Mouse (Mus musculus): Measurements from ENCODE around the gene Timm22.

Gene Timm22

DNA sequence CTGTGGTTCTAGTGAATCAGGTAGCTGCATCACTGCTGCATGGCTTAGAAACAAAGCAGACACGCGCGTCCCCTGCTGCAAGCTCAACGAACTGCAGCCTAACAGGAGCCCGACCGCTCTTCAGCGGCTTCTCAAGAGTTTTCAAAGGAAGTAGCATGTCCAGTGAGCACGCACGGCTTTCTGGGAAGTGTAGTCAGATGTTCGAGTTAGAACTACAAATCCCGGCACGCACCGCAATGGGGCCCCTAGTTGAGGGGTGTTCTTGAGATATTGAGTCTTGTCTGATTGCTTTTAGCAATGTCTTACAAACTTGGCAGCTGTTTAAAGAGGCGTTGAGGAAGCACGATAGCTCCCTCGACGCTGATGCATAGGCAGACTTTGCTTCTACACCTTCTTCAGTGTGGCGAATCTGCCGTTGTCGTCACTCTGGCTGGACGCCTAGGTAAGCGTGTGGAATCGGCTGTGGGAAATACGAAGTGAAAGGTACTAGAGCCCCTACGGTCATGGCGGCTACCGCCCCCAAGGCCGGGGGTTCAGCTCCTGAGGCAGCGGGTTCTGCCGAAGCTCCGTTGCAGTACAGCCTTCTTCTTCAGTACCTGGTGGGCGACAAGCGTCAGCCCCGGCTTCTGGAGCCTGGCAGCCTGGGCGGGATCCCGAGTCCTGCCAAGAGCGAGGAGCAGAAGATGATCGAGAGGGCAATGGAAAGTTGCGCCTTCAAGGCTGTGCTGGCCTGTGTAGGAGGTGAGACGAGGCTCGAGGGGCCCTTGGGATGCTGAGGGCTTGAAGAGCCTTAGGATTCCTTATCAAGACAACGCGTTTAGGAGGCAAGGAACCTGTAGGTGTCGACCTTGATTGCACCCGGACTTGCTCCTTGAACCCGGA lies at the start of gene Timm22:
TSS of gene Timm22 (plus strand) at position 251 of the 882 bp plus-strand sequence.
- peak; percentile 94 for DNase-seq

DNA sequence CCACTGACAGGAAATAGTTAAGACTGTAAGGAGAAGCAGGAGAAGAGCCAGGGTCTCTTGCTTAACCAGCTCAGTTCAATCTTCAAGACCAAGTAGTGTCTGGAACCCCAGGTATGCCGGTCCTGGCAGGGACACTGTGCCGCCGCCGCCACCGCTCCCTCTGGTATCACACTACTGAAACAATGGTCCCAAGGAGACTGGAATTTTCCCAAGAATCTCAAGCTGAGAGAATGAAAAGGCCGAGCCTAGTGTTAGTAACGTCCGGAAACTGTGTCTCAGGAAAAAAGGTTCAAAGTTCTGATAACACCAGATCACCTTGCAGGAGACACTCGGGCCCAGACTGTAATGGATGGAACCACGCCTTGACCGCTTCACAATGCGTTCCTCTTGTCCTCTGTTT lies 49.3 kb upstream of the Timm22 start:
- no peak for DNase-seq

DNA sequence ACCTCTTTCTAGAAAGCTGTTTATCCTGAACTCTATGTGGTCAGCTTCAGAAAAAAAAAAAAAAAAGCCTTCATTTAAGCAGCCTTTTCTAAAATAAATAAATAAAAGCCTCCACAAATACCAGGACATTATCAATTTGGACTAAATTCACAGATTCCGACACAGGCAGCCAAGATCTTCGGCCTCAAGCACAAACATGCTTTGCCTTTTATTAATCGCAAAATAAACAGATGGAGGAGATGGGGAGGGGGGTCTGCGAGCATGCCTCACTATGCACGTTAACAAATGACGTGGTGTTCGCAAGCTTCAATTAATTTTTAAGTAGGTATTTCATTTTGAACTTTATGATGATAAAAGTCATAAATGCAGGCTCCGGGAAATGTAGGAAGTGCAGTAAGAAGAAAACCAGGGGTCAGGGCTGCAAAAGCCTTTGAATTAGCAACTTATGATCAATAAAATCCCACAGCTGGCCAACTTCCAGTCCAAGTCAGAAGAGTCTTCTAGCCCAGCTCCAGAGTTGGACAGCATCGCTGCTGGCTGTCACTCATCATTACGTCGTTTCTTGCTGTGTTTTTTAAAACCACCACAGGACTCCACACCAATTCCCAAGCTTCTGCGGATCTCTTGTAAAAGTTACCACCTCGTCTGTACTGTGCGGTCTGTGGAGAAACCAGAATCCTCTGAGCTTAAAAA lies 48.0 kb upstream of the Timm22 start:
- DNase-seq: no peak

DNA sequence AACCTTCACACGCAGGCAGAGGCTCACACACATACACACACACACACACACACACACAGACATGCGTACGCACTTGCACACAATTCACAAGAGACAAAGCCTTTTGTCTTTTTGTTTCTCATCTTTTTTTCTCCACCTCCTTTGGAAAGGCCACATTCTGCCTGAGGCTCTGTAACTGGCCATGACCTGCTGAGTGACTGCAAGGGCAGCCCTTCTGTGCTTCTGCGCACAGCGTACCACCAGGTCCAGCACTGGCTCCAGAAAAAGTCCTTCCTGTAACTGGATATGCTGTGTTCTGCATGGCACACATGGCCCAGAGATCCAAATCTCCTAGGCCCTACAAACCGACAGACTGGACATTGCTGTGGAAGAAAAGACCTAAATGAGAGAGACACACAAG lies 46.5 kb upstream of the Timm22 start:
- DNase-seq: no peak

DNA sequence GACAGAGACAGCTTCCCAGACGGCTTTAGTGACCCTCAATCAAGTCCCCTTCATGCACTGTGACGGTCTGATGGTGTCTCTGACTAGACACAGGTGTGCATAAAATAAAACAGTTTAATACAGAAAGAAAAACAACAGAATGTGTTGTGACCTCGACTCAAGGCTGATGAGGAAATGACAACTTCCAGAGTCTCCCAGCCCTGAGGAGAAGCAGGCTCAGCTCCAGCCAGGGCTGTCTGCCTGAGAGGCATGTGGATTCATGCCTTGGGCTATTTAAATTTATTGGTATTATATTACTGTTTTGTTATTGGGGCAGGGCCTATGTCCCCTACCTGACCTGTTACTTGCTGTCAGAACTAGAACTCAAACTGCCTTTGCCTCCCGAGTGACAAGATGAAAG lies 45.3 kb upstream of the Timm22 start:
- no peak for DNase-seq

DNA sequence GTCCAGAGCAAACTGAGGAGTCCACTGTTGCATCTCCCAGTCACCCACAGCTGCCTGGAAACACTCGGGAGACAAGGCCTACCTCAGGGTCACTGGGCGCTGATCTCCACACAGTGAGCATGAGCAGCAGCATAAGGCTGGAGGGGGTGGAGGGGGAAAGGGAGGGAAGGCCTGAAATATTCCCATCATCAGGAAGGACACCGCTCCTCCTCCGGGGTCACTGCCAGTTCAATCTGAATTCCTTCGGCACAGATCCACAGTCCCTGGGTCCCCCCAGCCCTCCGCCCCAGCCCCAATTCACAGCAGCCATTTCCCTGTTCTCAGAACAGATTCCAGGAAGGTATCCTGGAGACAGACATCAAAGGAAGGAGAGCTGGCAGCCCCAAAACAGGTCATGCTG lies 43.6 kb upstream of the Timm22 start:
- DNase-seq: no peak

DNA sequence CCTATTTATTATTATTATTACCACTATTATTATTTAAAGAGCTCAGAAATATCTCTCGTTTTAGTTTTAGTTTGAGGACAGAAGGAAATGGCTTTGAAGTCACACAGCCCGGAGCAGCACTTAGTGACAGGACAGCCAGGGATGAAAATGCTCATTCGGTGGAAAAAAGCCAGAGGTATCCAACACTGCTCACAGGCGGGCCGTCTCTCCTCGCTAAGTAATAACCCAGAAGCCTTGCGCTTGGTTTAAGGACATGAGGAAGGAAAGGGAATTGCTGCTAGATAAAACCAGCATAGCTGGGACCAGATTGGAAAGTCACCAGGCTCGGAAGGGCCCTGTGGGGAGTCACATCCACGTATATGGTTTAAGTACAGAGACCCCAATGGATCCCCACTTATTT lies 43.1 kb upstream of the Timm22 start:
- no peak for DNase-seq

DNA sequence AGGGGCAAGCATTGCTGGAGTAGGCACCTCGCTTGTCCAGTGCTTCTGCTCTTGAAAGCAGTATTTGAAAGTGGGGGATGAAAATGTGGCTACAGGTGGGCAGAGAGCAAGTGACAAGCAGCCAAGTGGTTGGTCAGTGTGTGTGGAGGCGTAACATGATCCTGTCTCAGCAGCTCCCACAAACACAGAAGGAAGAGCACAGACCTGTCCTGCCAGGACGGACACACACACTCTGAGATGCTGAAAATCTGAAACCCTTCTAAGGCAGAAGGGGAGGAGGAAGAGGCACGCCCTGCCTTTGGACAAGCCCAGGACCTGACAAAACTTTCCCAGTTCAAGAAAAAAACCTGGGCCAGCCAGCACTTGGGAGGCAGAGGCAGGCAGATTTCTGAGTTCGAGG lies 42.7 kb upstream of the Timm22 start:
- DNase-seq: no peak

DNA sequence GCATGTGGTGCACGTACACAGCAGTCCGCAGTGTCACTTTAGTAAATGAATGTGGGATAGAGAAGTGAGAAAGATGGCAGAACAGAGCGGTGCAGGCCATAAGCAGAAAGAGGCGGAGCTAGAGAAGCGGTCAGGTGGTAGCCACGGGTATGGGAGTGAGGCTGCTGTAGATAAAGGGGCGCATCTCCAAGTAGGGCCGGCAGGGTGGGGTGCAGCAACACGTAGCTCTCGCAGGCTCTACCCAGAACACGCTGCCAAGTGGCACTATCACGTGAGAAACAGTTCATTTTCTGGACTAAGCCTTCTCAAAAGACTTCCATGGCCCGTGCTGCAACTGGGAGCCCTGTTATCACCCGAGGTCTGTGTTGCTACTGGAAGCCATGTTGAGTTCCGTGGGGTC lies 40.0 kb upstream of the Timm22 start:
- no peak for DNase-seq

DNA sequence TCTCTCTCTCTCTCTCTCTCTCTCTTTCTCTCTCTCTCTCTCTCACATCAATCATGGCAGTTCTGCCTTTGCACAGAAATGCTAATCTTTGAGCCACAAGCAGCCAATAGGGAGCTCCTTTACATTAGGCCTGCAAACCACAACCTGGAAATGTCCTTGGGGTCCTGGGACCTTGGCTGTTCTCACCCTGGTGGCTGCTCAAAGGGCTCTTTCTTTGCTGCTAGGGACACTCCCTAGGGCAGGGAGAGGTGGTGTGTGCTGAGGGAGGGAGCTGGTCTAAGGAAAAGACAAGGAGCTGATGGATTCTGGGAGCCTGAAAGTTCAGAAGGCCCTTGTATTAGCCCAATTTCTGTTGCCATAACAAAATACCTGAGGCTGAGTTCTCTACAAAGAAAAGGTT lies 36.3 kb upstream of the Timm22 start:
- DNase-seq: no peak

DNA sequence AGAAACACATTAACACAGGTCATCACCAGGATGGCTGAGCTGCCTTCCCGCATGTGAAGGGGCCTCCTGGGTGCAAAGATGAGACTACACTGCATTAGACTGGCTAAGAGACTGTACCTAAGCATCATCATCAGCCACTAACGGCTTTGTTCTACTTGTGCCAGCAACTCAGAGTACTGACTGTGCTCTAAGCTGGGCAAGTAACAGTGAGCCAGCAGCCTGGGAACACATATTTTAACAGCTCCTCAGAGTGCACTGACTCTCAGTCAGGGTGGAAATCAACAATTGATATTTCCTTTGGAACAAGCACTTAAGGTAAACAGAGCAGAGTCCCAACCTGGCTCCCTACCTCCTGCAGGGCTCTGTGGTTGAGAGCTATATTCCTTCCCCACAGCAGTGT lies 34.6 kb upstream of the Timm22 start:
- no peak for DNase-seq

DNA sequence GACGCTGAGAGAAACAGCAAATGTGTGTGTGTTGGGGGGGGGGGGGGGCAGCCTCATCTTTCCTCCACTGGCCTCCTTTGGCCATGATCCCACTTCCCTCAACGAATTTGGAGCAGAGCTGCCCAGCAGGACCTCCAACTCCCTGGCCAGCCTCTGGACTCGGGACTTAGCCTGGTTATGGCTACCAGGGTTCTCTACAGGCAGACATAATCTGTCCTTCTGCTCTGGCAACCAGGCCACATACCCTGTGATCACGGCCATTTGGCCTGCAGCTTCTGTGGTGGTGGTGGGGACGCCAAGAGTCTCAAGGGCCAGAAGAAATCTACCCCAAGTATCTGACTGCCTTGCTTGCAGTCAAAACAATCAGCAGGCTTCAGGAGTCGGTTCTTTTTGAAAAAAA lies 34.2 kb upstream of the Timm22 start:
- no peak for DNase-seq

DNA sequence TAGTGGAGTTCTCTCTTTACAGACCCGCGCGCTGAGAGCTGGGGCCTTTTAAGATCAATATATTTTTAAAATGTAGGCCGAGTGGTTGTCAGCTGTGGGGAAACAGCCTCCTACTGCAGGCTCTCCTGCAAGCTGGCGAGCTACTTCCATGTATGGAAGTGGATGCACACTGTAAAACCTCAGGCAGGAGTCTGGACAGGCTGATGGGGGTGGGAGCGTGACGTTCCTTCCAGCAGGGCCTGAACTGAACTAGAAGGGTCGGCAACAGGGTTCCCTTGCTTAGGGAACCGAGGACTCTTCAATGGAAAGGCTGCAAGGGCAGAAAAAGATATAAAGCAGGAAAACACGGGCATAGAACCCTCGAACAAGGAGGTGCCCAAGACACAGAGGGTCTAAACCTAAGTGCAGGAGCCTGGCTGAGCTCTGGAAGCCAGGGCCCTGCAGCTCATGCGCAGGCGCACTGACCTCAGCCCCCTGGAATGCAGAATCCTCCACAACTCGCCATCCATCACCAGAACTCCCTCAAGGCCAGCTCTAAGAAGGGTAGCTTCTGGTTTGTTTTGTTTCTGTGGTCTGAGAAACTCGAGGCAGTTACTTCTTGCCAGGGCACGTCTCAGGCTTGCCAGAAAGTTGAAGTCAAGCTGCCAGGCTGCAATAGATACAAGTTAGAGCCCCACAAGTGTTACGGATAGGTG lies 32.1 kb upstream of the Timm22 start:
- DNase-seq: peak; percentile 48

DNA sequence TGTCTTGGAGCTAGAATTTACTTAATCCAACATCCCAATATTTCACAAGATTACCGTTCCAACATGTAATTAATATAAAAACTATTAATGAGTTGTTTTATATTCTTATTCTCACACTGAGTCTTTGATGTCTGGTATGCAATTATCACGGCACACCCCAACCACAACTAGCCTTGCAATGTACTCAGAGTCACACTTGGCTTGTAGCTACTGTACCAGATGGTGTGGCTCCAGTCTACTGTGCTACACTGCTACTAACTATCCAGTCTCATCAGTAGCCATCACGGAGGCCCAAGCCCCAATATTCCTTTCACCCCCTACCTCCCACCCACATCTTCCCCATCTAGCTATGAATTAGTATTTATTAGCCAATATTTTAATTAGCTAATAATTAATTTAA lies 30.3 kb upstream of the Timm22 start:
- no peak for DNase-seq

DNA sequence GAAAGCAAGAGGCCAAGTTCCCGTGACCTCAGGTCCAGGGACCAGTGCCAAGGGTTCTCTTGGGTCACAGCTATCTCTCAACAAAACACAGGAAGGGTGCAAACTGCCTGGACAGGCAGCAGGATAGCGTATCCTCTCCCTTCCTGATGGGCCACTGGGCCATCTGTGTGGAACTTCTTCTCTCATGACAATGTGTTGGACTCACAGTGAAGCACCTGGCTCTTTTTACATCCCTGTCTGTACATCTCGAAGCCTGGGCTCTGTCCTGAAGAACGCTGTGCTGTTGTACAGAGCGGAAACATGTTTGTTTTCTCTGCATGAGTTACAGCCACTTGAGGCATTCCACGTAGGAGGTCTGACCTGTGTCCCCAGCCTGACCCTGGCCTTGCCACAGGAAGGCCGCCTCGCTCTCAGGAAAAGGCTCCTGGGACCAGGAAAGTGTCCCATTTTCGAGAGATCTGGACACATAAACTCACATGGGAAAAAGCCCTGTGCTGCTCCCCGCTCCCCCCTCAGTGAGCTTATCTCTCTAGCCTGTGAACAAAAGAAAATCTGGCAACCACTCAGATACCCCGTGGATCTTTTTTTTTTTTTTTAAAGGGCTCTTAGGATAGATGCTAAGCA lies 26.7 kb upstream of the Timm22 start:
- no peak for DNase-seq

DNA sequence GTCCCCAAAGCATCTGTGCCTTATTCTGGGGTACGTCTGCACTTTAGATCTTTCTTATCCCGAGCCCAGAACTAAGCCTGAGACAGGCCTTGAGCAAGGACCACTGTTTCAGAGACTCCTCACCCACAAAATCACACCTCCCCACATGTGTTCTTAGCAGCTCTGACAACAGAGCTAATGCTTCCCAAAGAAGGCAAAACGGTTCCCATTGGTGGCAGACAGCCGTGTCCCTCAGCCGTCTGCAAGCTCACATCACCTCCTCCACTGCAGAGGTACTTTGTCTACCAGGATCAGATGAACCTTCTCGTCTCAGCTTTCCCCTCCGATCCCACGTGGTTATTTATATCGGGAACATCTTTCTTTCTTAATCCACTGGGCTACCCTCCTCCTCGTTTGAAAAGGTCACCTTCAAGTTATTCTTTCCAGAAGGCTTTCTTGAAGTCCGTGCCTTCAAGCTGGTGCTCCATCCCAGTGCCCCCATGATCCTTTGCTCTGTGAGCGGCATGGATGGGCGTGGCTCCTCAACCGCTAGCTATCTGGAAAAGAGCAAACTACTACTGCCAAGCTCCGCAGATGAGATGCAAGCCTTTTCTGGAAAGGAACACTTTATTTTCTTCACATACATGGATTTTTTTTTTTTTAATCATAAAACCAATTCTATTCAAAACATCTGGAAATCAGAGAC lies 25.4 kb upstream of the Timm22 start:
- no peak for DNase-seq

DNA sequence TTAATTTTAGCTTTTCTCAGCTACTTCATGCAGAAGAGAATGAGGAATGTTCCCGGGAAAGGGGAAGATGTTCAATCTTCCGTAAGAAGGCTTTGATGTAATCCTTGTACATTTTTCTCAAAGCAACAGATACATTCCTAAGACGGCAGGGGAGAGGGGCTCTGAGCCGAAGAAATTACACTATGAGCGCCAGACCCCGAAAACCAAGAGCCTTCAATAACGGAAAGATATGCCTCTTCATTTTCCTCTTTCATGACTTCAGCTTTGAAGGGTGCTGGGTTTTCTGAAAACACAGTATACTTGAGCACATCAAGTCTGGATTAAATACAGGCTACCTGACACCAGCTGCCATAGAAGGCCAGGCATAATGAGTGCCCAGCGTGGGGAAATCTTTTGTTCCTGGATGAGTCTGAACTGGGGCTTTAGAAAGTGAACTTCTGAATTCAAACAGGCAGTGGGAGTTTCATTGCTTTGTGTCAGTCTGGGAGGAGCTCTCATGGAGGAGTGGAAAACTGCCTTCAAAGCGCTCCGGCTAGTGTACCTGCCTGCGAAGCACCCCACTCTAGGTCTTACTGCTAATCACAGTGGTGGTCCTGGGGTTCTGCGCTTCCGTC lies 23.9 kb upstream of the Timm22 start:
- no peak for DNase-seq

DNA sequence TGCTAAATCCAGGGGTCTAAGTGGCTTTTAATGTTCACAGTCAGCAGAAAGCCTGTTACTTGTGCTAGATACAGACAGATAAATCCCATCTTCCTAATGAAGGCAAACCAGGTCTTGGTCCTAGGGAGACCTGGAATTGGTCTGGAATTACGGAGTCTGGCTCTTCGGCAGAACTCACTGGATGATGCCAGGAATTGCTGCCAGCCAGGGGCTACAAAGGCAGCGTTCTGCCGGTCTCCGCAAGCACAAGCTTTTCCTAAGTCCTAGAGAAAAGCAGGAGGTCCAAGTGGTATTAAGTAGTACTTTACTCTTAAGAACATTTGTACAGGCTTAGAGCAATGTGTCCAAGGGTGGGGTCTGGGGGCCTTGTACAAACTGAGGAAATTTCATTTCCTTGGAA lies 22.4 kb upstream of the Timm22 start:
- DNase-seq: no peak

DNA sequence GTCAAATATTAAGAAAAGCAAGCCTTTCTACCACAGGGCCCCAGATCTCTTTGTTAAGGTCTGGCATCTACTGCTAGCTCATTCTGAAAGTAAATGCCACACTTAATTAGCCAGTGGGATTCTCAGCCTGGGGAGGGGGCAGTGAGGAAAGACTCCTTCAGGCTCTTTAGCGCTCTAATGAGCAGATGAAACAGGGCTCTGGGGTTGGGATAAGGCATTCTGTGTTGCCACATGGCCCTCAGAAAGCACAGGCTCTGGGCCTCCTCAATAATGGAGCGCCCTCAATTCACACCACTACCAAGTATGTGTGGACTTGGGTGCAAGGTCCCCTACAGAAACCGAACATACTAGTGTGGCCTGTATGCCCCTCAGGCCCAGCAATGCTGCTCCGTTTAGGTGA lies 21.7 kb upstream of the Timm22 start:
- DNase-seq: no peak

DNA sequence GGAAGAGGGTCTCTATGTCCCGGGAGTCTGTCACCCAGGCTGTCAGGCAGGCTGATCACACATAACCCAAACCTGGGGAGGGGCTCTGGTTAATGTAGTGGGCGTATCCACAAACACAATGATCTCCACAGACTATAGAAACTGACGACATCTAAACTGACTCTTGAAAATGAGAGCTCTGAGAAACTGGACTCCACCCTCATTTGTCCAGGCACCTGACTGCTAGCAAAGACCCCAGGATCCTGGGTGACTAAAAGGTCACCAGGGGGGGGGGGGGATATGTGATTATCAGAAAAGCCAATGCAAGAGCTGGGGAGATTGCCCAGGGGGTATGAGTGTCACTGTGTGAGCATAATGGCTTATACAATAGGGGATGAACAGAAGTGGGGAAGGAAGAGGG lies 21.0 kb upstream of the Timm22 start:
- no peak for DNase-seq

DNA sequence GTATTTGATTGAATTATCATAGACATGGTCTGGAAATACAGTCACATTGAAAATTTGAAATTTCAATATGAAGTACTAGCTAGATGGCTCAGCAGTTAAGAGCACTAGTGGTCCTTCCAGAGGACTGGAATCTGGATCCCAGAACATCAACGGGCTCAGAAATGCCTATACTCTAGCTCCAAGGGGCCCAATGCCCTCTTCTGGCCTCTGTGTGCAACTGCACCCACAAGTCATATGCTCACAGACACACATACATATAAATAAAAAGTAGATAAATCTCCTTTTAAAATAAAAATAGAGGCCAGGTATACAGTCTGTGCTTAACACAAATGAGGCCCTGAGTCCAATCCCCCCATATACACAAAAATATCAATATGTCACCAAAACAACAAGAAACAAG lies 19.7 kb upstream of the Timm22 start:
- no peak for DNase-seq

DNA sequence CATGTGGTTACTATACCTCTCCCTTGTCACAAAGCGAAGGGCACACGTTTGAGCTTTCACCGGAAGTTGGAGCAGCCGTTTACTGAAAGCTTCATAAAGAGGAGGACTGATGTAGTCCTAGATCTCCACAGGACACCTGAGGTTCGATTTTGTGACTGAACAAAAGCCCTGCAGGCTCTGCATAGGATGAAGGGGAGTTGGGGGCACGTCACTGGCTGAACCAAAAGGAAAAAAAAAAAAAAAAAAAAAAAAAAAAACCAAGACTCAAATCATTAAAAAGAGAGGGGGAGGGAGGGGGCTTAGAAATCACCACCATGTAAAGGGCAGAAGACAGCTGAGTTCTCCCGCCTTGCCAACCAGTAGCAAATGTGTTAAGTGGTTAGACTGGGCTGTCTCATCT lies 18.0 kb upstream of the Timm22 start:
- DNase-seq: no peak
